In the genomic region with DNA sequence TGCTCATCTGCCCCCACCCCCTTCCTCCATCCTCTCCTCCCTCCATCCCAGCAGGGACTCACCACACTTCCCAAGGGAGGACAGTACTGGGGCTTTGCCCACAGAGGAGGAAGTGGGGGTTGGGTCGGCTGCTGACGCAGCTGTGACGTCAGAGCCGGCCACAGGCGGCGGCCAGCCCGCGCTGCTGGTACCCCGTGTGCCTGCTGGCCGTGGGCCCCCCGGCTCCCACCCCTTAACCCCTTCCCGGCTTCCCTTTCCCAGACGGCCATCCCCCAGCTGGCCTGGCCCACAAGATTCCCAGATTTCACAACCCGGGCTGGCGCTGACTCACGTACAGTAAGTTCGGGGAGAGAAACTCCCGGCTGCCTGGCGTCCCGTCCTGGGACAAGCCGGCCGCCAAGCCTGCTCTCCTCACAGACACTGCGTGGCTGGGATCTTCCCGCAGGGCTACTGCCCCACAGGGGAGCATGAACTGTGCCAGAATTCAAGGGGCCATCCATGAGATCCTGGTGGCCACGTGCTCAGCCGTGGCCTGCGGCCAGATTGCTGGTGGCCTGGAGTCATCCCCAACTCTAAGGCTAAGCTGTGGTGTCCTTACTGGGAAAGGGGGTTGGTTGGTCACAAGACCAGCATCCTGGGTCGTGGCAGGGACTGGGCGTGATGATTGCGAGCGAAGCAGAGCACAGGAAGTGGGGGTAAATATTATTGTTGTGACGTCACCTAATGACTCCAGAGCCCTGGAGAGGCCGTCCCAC, we compare ENCODE assay signal across 8 mouse cellular contexts.
DNase-seq lines count a peak whose midpoint lies in the region; ATAC-seq lines count a peak whose summit lies in the region.

No protein-coding gene starts in this region.

- H3K27ac ChIP-seq in liver, embryonic 12.5 days, result peak overlapping the region; percentile 83

- under 1% methylated on average over 33 of the region's 33 CpGs for WGBS in liver, embryonic 12.5 days (ENCODE audit: insufficient replicate concordance)

- no peaks in the 10 kb centered on the region for H3K9me3 ChIP-seq in liver, embryonic 12.5 days (replicated peaks)

- peak; percentile 61 to 65 for DNase-seq in cerebellum, postnatal 14 days
- DNase-seq in cerebellum, adult 11-12 months, result no peak
- peak; percentile 90 for DNase-seq in embryo, embryonic 11 days
- DNase-seq in heart, adult 18-20 months, result peak; percentile 92 to 93
- DNase-seq in kidney, adult 11 months, result peak; percentile 70
- peak; percentile 96 for DNase-seq in splenic B cell, adult 2 months (ENCODE audit: low read depth, low spot score)

- H3K36me3 ChIP-seq in liver, embryonic 12.5 days, result no peaks in the 10 kb centered on the region
- H3K36me3 ChIP-seq in splenic B cell, adult 2 months (ENCODE audit: control insufficient read depth, insufficient read depth, low read length, poor library complexity, severe bottlenecking), result no peaks in the 10 kb centered on the region

- peak; percentile 68 for ATAC-seq in liver, embryonic 12.5 days
- peak; percentile 42 for ATAC-seq in monocyte, adult 5-6 weeks (replicated peaks; ENCODE audit: insufficient number of reproducible peaks, low FRiP score, low TSS enrichment, poor library complexity, severe bottlenecking)

- H3K27me3 ChIP-seq in liver, embryonic 12.5 days (replicated peaks), result peaks cover 8% of the 10 kb centered on the region; the same call in 1 of the 2 replicates
- no peaks in the 10 kb centered on the region for H3K27me3 ChIP-seq in splenic B cell, adult 2 months (ENCODE audit: control insufficient read depth, insufficient read depth, low read length, poor library complexity, severe bottlenecking)

- peak overlapping the region; percentile 92 for H3K4me2 ChIP-seq in liver, embryonic 12.5 days

- peaks cover 66% of the 10 kb centered on the region for H3K4me1 ChIP-seq in liver, embryonic 12.5 days

- H3K9ac ChIP-seq in liver, embryonic 12.5 days, result peak overlapping the region; percentile 78

- peak overlapping the region; percentile 67 for H3K4me3 ChIP-seq in liver, embryonic 12.5 days
